Mouse (Mus musculus): ENCODE results near the gene Aspn.
"Not testable (repeated sequence)": the region's sequence is repeated elsewhere in the genome, so short reads cannot be mapped to it uniquely, and the experiment has no call there.

Gene Aspn

DNA sequence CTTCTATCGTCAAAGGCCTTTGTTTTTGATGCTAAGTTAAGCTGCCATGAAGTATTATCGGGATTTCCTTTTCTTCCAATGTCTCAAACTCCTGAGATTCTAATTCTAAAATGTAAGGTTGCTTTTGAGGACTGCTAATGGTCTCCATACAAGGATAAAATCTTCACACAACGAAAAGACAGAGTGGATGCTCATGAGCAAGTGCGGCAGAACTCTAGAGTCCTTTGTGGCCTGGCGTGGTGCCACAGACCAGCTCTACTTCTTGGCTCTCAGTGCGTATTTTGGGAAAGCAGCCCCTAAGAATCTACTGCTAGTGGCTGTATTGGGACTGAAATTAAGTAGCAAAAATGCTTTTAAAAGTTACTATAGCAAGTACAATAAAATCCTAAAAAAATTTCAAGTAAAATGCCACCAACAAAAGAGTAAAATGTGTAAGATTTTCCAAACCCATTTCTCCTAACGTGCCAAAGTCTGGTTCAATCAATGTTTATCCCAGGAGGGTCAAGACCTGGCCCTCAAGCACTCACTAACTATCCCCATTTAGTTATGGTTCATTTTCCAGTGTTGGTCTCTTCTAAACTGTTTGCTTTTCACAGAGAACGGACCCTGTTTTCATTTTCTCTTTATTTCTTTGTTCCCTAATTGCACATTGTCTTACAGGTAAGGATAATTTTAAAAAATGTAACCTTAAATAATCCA, 40.2 kb downstream of the Aspn start:
- no peak for DNase-seq (ENCODE audit: low spot score in 2 of 2)

DNA sequence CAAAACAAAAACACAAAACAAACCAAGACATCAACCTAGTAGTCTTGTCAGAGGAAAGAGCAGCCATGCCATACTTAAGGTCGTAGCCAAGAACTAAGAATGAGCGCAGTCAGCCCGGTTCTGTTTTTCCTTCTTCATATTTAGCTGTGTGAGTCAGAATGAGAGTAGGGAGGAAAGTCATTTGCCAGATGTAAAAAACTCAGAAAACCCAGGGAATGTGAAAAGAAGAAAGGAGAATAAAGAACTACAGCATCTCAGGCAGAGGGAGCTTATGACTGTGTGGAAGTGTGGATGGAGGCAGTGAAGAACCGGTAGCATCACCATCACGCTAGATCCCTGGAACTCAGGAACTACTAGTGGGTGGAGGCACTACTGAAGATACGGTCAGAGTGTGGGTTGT, 41.8 kb downstream of the Aspn start:
- DNase-seq (ENCODE audit: low spot score in 2 of 2): no peak

DNA sequence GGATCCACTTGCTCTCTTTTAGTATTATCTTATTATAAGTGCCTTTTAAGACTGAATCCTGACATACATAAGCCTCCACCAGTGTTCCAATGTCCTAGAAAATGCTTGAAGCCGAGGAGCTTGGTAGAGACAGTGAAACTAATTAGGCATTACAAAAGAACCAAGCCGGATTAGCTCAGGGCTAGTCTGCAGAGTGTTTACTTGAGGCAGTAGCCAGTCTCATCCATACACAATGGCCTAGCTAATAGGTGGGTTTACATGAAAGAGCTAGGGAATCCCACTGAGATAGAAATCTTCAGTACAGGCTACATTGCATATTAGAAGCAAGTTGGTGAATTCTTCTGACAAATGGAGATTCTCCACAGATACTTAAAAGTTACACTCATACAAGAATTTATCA, 58.3 kb downstream of the Aspn start:
- not testable (repeated sequence) for DNase-seq (ENCODE audit: low spot score in 2 of 2)

DNA sequence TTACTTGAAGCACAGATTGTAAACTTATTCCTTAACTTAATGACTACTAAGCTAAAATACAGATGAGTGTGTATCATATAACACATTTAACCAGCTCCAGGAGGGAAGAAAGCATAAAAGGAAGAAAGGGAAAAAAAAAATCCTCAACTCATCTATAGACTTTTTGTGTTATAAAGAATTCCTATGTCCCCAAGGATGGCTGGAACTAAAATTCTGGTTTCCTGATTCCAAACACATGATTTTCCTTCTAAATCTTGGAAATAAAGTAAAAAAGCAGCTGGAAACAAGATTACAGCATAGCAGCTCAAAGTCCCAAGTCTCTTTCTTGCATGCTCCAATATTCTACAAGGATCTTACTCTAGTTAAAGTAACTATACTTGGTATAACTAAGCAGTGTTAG, 59.4 kb downstream of the Aspn start:
- no peak for DNase-seq (ENCODE audit: low spot score in 2 of 2)

DNA sequence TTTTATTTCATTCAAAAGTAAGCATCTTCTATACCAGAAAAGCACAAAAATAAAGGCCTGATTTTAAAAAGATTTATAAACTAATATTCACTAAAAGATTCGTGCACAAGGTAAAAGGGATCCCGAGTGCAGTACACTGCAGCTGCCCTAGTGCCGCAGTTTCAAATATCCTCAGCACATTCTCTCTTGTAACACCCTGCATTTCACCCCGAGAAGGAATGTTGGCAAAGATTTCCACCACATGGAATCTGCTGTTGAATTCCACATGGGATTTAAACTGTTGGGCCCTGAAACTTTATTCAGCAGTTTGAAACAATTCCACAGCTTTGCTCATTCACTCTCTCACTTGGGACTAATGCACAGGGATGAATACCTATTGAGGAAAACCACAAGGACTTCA, 63.5 kb downstream of the Aspn start, which contains the start of gene Ogn:
Ogn (plus strand) TSS at position 333 of the 400 bp plus-strand sequence.
- DNase-seq (ENCODE audit: low spot score in 2 of 2): no peak

DNA sequence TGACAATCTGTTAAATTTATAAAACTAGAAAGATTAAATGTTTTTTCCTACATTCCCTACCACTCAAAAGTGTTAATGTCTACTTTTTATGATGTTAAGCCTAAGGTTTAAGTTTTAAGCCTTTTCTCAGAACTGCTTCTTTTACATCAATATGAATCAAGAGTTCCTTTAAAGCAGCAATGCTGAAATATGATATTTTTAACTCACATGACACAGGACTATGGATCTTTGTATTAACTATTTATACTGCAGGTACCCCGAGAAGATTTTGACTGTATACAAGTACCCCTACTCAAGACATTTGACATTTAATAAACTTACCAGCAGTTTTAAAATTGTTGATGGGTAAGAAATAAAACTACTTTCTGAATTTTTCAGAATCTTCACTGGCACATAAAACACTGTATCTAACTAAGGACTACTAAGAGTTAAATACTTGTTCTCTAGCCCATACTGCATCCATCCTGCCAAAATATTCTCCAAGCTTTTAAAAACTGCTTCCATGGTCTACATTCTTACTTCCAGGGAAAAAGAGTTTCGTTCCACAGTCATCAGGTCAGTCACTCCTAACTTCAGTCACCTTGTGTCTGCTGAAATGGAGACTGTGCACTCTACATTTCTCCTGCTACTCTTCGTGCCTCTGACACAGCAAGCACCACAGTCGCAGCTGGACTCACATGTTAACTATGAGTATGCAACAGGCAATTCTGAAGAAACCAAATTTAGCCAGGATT, 64.5 kb downstream of the Aspn start:
- no peak for DNase-seq (ENCODE audit: low spot score in 2 of 2)

DNA sequence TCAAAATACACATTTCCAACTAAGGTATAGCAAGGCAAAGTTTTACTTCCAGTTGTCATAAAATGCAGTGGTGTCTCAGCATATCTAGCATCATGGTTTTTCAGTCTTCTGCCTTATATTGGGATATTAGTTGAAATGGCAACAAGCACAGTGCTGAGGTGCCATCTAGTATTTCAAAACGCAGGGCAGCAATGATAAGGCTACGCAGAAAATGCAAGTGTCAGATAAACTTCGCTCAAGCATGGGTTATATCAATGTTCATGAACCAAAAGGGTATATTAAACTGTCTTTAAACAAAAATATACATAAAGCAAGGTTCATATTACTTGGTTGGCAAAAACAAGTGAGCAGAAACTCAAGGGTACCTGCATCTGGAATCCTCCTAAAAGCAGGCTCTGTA, 72.8 kb downstream of the Aspn start:
- no peak for DNase-seq (ENCODE audit: low spot score in 2 of 2)
